Mouse (Mus musculus) E14TG2a.4 (cell line): ENCODE results near the gene Stag1.

Experiments used
- CTCF ChIP-seq: conservative IDR thresholded peaks from 2 replicates; pipeline ENCODE4 v1.5.1; 2014; ENCODE audit warnings: low read length
- NANOG ChIP-seq: IDR thresholded peaks from 2 replicates; pipeline ENCODE4 v1.6.1; 2014; ENCODE audit warnings: borderline replicate concordance, low read length, mixed read lengths
- POU5F1 ChIP-seq: IDR thresholded peaks from 2 replicates; pipeline ENCODE4 v1.6.1; 2014; ENCODE audit warnings: low read length, borderline replicate concordance

DNA sequence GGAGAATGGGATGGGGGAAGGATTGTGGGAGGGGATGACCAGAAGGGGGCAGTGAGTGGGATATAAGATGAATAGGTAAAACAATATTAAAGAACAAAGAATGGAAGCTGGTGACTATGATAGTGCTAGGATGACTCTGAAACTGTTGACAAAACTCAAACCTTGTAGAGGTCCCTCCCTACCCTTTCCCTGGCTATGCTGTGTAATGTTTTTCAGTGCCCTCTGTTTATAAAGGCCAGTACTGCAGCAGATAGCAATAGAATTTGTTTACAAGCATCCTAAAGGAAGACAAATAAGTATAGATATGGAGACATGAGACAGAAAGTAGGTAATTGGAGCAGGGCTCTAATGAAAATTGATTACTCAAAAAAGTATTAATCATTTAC lies 139.0 kb downstream of the Stag1 start:
- no peak for TF ChIP-seq POU5F1
- TF ChIP-seq CTCF, result no peak
- TF ChIP-seq NANOG, result no peak
